Mouse (Mus musculus) left cerebral cortex, adult 9 months (tissue): Measurements from ENCODE around the gene Fau.

Experiments used
- DNase-seq, 2 experiments: peaks; one replicate each; pipeline ENCODE4 v3.0.0; 2022; ENCODE audit warnings: low spot score in 2 of 2

The Fau gene

GRCm38 (mm10) chr19:6070571-6071250 lies 13.1 kb downstream of the Fau start:
- DNase-seq = no peak

- no peak for DNase-seq
Observed at GRCm38 (mm10) chr19:6071261-6071660, 13.6 kb downstream of the Fau start.

DNA sequence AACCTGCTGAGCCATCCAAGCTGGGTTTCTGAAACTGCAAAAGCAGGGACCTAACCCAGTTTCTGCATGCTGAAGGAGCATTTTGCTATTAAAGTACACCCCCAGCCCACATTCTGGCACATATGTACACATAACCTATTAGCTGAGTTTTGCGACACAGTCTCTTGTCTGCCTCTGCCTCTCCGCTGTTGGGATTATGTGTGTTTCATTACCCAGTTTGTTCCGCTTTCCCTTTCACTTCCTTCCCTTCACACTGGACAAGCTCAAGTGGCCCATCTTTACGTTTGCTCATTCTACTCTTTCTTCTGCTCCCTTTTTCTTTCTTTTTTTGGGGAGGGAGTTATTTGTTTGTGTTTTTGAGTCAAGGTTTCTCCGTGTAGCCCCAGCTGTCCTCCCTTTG lies 16.2 kb downstream of the Fau start:
- no peak for DNase-seq

- DNase-seq = peak in 1 of 2 experiments; percentile 92
Observed at GRCm38 (mm10) chr19:6076564-6077393, 19.1 kb downstream of the Fau start, which contains the start of gene Vps51. Vps51 (minus strand) TSS chr19:6077231.

GRCm38 (mm10) chr19:6079983-6080480 lies 22.4 kb downstream of the Fau start, which contains the start of gene Tmem262:
Tmem262 (plus strand) TSS chr19:6080033.
- no peak for DNase-seq

- DNase-seq = no peak
Observed at GRCm38 (mm10) chr19:6082156-6082555, 24.5 kb downstream of the Fau start, which contains the start of gene Gm28374. Gm28374 (minus strand) TSS chr19:6082256.

GRCm38 (mm10) chr19:6084478-6085248 lies 27.0 kb downstream of the Fau start, which contains the start of the genes Zfpl1 and Cdca5:
Zfpl1 (minus strand) TSS chr19:6084956.
Cdca5 (plus strand) TSS chr19:6084983.
- peak; percentile 94 to 97 for DNase-seq

DNA sequence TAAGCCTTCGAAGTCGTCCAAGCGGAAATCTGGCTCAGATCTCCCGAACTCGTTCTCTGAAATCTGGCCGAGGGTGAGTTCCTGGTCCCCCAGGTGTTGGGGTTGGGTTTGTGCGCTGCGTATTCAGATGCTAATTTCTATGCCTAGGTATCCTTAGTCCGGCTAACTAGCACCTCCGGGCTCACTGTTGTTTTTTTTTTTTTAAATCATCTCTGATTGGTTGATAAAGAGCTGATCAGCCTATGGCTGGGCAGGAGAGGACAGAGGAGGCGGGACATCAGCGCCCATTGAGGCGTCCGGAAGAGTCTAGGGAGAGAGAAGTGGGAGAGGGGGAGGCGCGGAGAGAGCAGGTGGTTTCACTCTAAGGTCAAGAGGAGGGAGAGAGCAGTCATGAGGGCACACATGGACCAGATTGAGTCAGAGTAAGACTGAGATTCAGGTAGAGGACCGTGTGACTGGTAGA lies 27.8 kb downstream of the Fau start:
- no peak for DNase-seq

- no peak for DNase-seq
Observed at GRCm38 (mm10) chr19:6088841-6089240, 31.2 kb downstream of the Fau start.

GRCm38 (mm10) chr19:6094119-6094518 lies 36.5 kb downstream of the Fau start, which contains the start of gene AC131692.1:
AC131692.1 (plus strand) TSS chr19:6094419.
- DNase-seq = no peak

DNA sequence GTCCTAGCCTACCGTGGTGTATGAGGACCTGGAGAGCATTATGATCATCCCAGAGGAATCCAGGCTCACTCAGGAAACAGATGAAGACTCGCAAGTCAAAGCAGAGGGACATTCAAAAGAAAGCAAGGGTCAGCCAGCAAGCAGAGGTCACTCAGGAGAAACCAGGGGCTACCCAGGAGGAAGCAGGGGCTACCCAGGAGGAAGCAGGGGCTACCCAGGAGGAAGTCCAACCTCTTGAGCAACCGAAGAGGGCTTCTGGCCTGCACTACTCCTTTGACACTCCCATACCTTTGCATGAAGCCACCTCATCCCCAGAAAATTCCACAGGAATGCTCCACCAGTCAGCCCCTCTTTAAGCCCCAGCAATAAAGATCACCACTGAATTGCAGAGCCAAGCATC lies 40.2 kb downstream of the Fau start:
- no peak for DNase-seq

DNA sequence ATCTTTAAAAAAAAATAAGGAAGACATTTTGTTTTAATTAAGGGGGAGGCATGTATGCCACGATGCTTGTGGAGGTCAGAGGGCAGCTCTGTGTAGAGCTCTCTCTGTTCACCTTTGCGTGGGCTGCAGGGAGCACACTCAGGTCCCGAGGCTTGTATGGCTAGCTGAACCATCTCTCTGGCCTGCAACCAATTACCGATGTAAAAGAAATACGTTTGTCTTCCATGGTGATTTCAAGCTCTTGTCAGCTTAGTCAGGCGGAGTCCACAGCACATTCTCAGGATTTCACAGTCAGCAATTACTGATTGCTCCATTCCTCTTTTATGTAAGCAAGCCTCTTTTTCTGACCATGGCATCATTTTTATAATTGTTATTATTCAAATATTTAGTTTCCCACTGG lies 43.5 kb downstream of the Fau start:
- DNase-seq = no peak

- DNase-seq = no peak
Observed at GRCm38 (mm10) chr19:6102169-6102853, 44.7 kb downstream of the Fau start.

DNA sequence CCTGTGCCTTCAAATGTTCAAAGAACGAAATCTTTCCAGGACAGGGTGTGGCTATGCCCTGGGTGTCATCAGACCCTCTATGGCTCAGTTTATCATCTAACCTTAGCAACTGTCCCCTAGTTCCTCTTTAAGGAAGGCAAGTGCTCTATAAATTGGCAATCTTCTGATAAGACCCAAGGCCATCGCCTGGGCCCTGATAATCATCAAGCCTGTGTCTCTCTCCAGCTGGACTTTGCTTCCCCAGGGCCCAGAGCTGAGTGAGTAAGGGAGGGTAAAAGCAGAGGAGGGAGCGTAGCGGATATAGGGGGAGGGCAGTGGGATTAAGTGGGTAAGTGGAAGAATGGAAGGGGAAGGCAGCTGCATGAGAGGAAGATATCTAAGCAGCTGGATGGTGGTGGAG lies 46.8 kb downstream of the Fau start:
- DNase-seq = no peak

DNA sequence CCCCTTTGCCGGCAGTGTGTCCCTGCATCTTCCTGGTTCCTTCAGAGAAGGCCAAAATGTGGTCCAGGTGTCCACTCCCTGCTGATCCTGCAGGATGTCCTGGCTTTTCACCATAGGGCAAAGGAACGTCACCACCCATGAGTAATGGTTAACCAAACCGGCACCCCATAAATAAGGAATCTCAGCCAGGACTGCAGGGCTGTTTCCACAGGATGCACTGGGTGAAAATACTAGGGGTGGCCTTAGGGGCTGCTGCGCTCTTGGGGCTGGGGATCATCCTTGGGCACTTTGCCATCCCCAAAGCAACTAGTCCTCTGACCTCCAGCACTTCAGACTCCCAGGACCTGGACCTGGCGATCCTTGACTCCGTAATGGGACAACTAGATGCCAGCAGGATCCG lies 47.9 kb downstream of the Fau start, which contains the start of gene Naaladl1:
TSS of gene Naaladl1 (plus strand) at position 197 of the 400 bp plus-strand sequence.
- DNase-seq = no peak
